Mouse (Mus musculus): ENCODE measurements at regions not wholly inside any gene's neighbourhood (a gene's known extent, or its start where the extent isn't known, plus 50 kb on each side); places are given as distances from the start of the nearest gene placed in this dataset.

GRCm38 (mm10) chr13:101594511-101595175 lies 173.4 kb downstream of the Pik3r1 start:
- no peaks in the 10 kb centered on the region for H3K4me1 ChIP-seq (ENCODE audit: control insufficient read depth, insufficient read depth, low read length)
- no peaks in the 10 kb centered on the region for H3K9me3 ChIP-seq (replicated peaks; ENCODE audit: control insufficient read depth, insufficient read depth, low read length, poor library complexity, severe bottlenecking)
- H3K4me3 ChIP-seq (ENCODE audit: low read depth, low read length) = no peak overlapping the region
- no peak for TF ChIP-seq POLR2A (IDR thresholded peaks at IDR 0.05; ENCODE audit: insufficient read depth, low read length)
- TF ChIP-seq CTCF (IDR thresholded peaks at IDR 0.05; ENCODE audit: low read depth, low read length) = no peak
- no peak for TF ChIP-seq EP300 (IDR thresholded peaks at IDR 0.05; ENCODE audit: insufficient read depth, low read depth, low read length)
- H3K36me3 ChIP-seq (ENCODE audit: control insufficient read depth, insufficient read depth, low read length, poor library complexity, severe bottlenecking) = no peaks in the 10 kb centered on the region
- H3K9ac ChIP-seq (ENCODE audit: low read depth, poor library complexity, severe bottlenecking) = no peak overlapping the region
- no peaks in the 10 kb centered on the region; the same call in 1 of the 2 replicates for H3K27me3 ChIP-seq (ENCODE audit: control insufficient read depth, insufficient read depth, low read length, poor library complexity, severe bottlenecking)
- H3K27ac ChIP-seq (ENCODE audit: insufficient read depth, low read length) = no peak overlapping the region

DNA sequence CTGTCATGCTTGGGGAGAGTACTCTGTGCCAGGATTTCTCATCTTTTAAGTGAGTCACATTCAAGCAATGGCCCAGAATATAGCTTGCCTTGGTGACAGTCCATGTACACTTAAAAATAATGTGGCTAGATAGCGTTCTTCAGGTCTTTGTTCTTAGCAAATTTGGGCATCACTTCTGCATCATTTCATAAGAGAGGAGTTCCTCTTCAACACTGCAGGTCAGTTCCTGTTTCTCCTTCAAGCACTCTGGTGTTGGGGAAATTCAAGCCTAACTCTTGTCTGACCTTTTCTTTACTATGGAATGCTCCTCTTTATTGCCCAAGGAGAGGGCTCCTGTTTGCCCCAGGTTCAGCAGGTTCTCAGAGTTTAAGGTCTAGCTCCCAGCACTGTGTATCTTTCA lies 175.7 kb downstream of the Pik3r1 start:
- no peak overlapping the region for H3K4me3 ChIP-seq (ENCODE audit: low read depth, low read length)
- H3K4me1 ChIP-seq (ENCODE audit: control insufficient read depth, insufficient read depth, low read length) = no peaks in the 10 kb centered on the region
- no peak overlapping the region for H3K9ac ChIP-seq (ENCODE audit: low read depth, poor library complexity, severe bottlenecking)
- H3K27ac ChIP-seq (ENCODE audit: insufficient read depth, low read length) = no peak overlapping the region
- TF ChIP-seq CTCF (IDR thresholded peaks at IDR 0.05; ENCODE audit: low read depth, low read length) = no peak
- TF ChIP-seq EP300 (IDR thresholded peaks at IDR 0.05; ENCODE audit: insufficient read depth, low read depth, low read length) = no peak
- TF ChIP-seq POLR2A (IDR thresholded peaks at IDR 0.05; ENCODE audit: insufficient read depth, low read length) = no peak
- H3K36me3 ChIP-seq (ENCODE audit: control insufficient read depth, insufficient read depth, low read length, poor library complexity, severe bottlenecking) = no peaks in the 10 kb centered on the region
- no peaks in the 10 kb centered on the region for H3K9me3 ChIP-seq (replicated peaks; ENCODE audit: control insufficient read depth, insufficient read depth, low read length, poor library complexity, severe bottlenecking)
- H3K27me3 ChIP-seq (ENCODE audit: control insufficient read depth, insufficient read depth, low read length, poor library complexity, severe bottlenecking) = no peaks in the 10 kb centered on the region; the same call in 1 of the 2 replicates

DNA sequence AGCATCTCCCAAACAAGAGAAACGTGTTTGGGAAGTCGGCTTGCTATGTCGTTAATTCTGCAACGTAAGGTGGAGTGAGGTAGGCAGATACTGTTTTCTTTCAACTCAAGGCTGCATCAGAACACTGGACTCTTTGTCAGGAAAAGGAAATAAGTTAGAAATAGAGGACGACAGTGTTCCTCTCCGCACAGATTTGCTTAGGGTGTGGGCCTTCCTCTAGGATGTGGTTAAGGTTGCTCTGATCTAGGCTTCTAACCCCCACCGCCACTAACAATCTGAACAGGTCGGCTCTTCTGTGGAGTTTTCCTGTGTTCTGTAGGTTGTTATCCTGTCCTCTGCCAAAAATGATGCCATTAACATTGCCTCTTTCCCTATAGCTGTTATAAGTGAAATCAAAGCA lies 179.1 kb downstream of the Pik3r1 start:
- no peak overlapping the region for H3K4me3 ChIP-seq (ENCODE audit: low read depth, low read length)

GRCm38 (mm10) chr13:101586787-101587186 lies 181.2 kb downstream of the Pik3r1 start:
- Histone ChIP-seq H3K4me3 (ENCODE audit: low read depth, low read length) (no peak overlapping the region), H3K9me3 (replicated peaks; ENCODE audit: control insufficient read depth, insufficient read depth, low read length, poor library complexity, severe bottlenecking) (no peaks in the 10 kb centered on the region), H3K36me3 (ENCODE audit: control insufficient read depth, insufficient read depth, low read length, poor library complexity, severe bottlenecking) (no peaks in the 10 kb centered on the region), H3K9ac (ENCODE audit: low read depth, poor library complexity, severe bottlenecking) (no peak overlapping the region), H3K27ac (ENCODE audit: insufficient read depth, low read length) (no peak overlapping the region), H3K27me3 (ENCODE audit: control insufficient read depth, insufficient read depth, low read length, poor library complexity, severe bottlenecking) (no peaks in the 10 kb centered on the region), H3K4me1 (ENCODE audit: control insufficient read depth, insufficient read depth, low read length) (no peaks in the 10 kb centered on the region)
- TF ChIP-seq EP300 (IDR thresholded peaks at IDR 0.05; ENCODE audit: insufficient read depth, low read depth, low read length) = no peak
- TF ChIP-seq CTCF (IDR thresholded peaks at IDR 0.05; ENCODE audit: low read depth, low read length) = no peak
- no peak for TF ChIP-seq POLR2A (IDR thresholded peaks at IDR 0.05; ENCODE audit: insufficient read depth, low read length)

More for the DNA sequence above, 179.1 kb downstream of the Pik3r1 start:
- Histone ChIP-seq H3K9ac (ENCODE audit: low read depth, poor library complexity, severe bottlenecking) (no peak overlapping the region), H3K4me1 (ENCODE audit: control insufficient read depth, insufficient read depth, low read length) (no peaks in the 10 kb centered on the region), H3K9me3 (replicated peaks; ENCODE audit: control insufficient read depth, insufficient read depth, low read length, poor library complexity, severe bottlenecking) (no peaks in the 10 kb centered on the region), H3K27ac (ENCODE audit: insufficient read depth, low read length) (no peak overlapping the region), H3K36me3 (ENCODE audit: control insufficient read depth, insufficient read depth, low read length, poor library complexity, severe bottlenecking) (no peaks in the 10 kb centered on the region), H3K27me3 (ENCODE audit: control insufficient read depth, insufficient read depth, low read length, poor library complexity, severe bottlenecking) (no peaks in the 10 kb centered on the region)
- TF ChIP-seq EP300 (IDR thresholded peaks at IDR 0.05; ENCODE audit: insufficient read depth, low read depth, low read length) (no peak), CTCF (IDR thresholded peaks at IDR 0.05; ENCODE audit: low read depth, low read length) (no peak), POLR2A (IDR thresholded peaks at IDR 0.05; ENCODE audit: insufficient read depth, low read length) (no peak)

GRCm38 (mm10) chr13:101576481-101576880 lies 191.5 kb downstream of the Pik3r1 start:
- Histone ChIP-seq H3K9me3 (replicated peaks; ENCODE audit: control insufficient read depth, insufficient read depth, low read length, poor library complexity, severe bottlenecking) (0 out of 2 replicates have a peak, but pooled peaks cover 2% of the 10 kb centered on the region), H3K4me3 (ENCODE audit: low read depth, low read length) (no peak overlapping the region), H3K27me3 (ENCODE audit: control insufficient read depth, insufficient read depth, low read length, poor library complexity, severe bottlenecking) (no peaks in the 10 kb centered on the region), H3K36me3 (ENCODE audit: control insufficient read depth, insufficient read depth, low read length, poor library complexity, severe bottlenecking) (no peaks in the 10 kb centered on the region), H3K9ac (ENCODE audit: low read depth, poor library complexity, severe bottlenecking) (no peak overlapping the region), H3K4me1 (ENCODE audit: control insufficient read depth, insufficient read depth, low read length) (no peaks in the 10 kb centered on the region), H3K27ac (ENCODE audit: insufficient read depth, low read length) (no peak overlapping the region)
- TF ChIP-seq EP300 (IDR thresholded peaks at IDR 0.05; ENCODE audit: insufficient read depth, low read depth, low read length) (no peak), POLR2A (IDR thresholded peaks at IDR 0.05; ENCODE audit: insufficient read depth, low read length) (no peak), CTCF (IDR thresholded peaks at IDR 0.05; ENCODE audit: low read depth, low read length) (no peak)

GRCm38 (mm10) chr13:101572809-101573590 lies 195.0 kb downstream of the Pik3r1 start:
- Histone ChIP-seq H3K27me3 (ENCODE audit: control insufficient read depth, insufficient read depth, low read length, poor library complexity, severe bottlenecking) (no peaks in the 10 kb centered on the region), H3K36me3 (ENCODE audit: control insufficient read depth, insufficient read depth, low read length, poor library complexity, severe bottlenecking) (no peaks in the 10 kb centered on the region), H3K9me3 (replicated peaks; ENCODE audit: control insufficient read depth, insufficient read depth, low read length, poor library complexity, severe bottlenecking) (0 out of 2 replicates have a peak, but pooled peaks cover 2% of the 10 kb centered on the region), H3K27ac (ENCODE audit: insufficient read depth, low read length) (no peak overlapping the region), H3K9ac (ENCODE audit: low read depth, poor library complexity, severe bottlenecking) (no peak overlapping the region), H3K4me3 (ENCODE audit: low read depth, low read length) (no peak overlapping the region), H3K4me1 (ENCODE audit: control insufficient read depth, insufficient read depth, low read length) (no peaks in the 10 kb centered on the region)
- TF ChIP-seq POLR2A (IDR thresholded peaks at IDR 0.05; ENCODE audit: insufficient read depth, low read length) = no peak

Measured in ES-Bruce4 (cell line).